Mouse (Mus musculus) thymus, adult 2 months (tissue): ENCODE results near the gene Eddm3b.

Source experiments
- CTCF ChIP-seq: fragments of 200-500 bp; IDR thresholded peaks from 2 replicates; pipeline ENCODE4 v1.5.1; 2012; ENCODE audit warnings: mild to moderate bottlenecking, control low read depth, low read length, moderate library complexity, borderline replicate concordance; ENCODE audit not compliant: control insufficient read depth, poor library complexity, insufficient read depth; ENCODE audit errors: extremely low read depth
- POLR2A ChIP-seq: fragments of 200-500 bp; IDR thresholded peaks from 2 replicates; pipeline ENCODE4 v1.6.1; 2012; ENCODE audit warnings: mild to moderate bottlenecking, low read length, control low read depth, moderate library complexity; ENCODE audit not compliant: control insufficient read depth, poor library complexity, insufficient read depth; ENCODE audit errors: extremely low read depth

- TF ChIP-seq CTCF: no peak
- TF ChIP-seq POLR2A: no peak
These were observed 32.5 kb downstream of the Eddm3b start, which contains the start of gene Rnase1 for GRCm38 (mm10) chr14:51146685-51147084.
